Mouse (Mus musculus) thymus, adult 2 months (tissue): ENCODE results near the gene Vmn1r193. TPM values are rescaled to one million over a fixed set of nuclear protein-coding genes. Genes with fewer than 3 reads are reported as not detected.

Experiments used
- DNase-seq: peaks from one replicate; pipeline ENCODE4 v3.0.0; 2021
- H3K27ac ChIP-seq: fragments of 200-500 bp; 2 replicates; pipeline ENCODE4 v1.5.1; 2012; ENCODE audit warnings: low read length, control low read depth; ENCODE audit not compliant: control insufficient read depth, insufficient read depth
- H3K27me3 ChIP-seq: fragments of 200-500 bp; 2 replicates; pipeline ENCODE4 v1.6.1; 2012; ENCODE audit warnings: mild to moderate bottlenecking, low read length, moderate library complexity, mixed read lengths; ENCODE audit not compliant: control insufficient read depth, insufficient read depth
- H3K36me3 ChIP-seq: fragments of 200-500 bp; 2 replicates; pipeline ENCODE4 v1.6.1; 2012; ENCODE audit warnings: mild to moderate bottlenecking, low read length, moderate library complexity; ENCODE audit not compliant: control insufficient read depth, insufficient read depth
- H3K4me1 ChIP-seq: fragments of 200-500 bp; replicated peaks from 2 replicates; pipeline ENCODE4 v1.6.1; 2012; ENCODE audit warnings: low read length; ENCODE audit not compliant: control insufficient read depth, insufficient read depth
- H3K4me3 ChIP-seq: fragments of 200-500 bp; 2 replicates; pipeline ENCODE4 v1.5.1; 2012; ENCODE audit warnings: mild to moderate bottlenecking, low read length, control low read depth, moderate library complexity; ENCODE audit not compliant: control insufficient read depth, insufficient read depth
- CTCF ChIP-seq: fragments of 200-500 bp; IDR thresholded peaks from 2 replicates; pipeline ENCODE4 v1.5.1; 2012; ENCODE audit warnings: mild to moderate bottlenecking, control low read depth, low read length, moderate library complexity, borderline replicate concordance; ENCODE audit not compliant: control insufficient read depth, poor library complexity, insufficient read depth; ENCODE audit errors: extremely low read depth
- POLR2A ChIP-seq: fragments of 200-500 bp; IDR thresholded peaks from 2 replicates; pipeline ENCODE4 v1.6.1; 2012; ENCODE audit warnings: mild to moderate bottlenecking, low read length, control low read depth, moderate library complexity; ENCODE audit not compliant: control insufficient read depth, poor library complexity, insufficient read depth; ENCODE audit errors: extremely low read depth
- WGBS: fragments of 180-500 bp; shearing (Covaris S2); methylation state at CpG from one replicate; pipeline ENCODE4 v1.1.7; 2018; 5-methylcytosine and 5-hydroxymethylcytosine counted together
- polyA plus RNA-seq: library from polyadenylated mRNA; depleted of rRNA; stranded (reverse); fragments of >200 nt; gene quantifications from 2 replicates; pipeline ENCODE4 v1.2.3, GENCODE M21; 2012; rRNA removed

Gene Vmn1r193
- polyA plus RNA-seq, 1 experiment: not detected

DNA sequence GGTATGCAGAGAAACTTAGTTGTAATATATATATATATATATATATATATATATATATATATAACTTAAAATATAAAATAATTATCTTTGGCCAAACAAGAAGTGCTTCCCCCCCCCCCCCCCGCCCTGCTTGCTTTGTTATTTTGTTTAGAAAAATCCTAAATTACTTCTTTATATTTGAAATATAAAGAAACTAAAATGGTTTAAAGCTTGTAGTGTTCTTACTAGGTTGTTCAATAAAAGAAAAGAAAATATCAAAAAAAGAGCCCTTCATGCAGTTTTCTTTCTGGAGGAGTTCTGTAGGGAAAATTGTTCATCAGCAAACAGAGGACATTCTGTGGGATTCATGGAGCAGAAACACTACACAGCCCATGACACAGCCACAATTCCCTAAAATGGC, 39.1 kb downstream of the Vmn1r193 start, which contains the start of gene Vmn1r191:
TSS of gene Vmn1r191 (minus strand) at position 101 of the 400 bp plus-strand sequence.
- Histone ChIP-seq H3K4me3 (no peak within 1 kb of the TSS), H3K27ac (no peak within 1 kb of the TSS), H3K27me3 (no peaks in the 10 kb centered on the region), H3K36me3 (no peaks in the 10 kb centered on the region), H3K4me1 (no peaks in the 10 kb centered on the region)
- WGBS: 50% methylated on average over 1 of the region's 1 CpGs
- TF ChIP-seq POLR2A (no peak), CTCF (no peak)
- no peak for DNase-seq

DNA sequence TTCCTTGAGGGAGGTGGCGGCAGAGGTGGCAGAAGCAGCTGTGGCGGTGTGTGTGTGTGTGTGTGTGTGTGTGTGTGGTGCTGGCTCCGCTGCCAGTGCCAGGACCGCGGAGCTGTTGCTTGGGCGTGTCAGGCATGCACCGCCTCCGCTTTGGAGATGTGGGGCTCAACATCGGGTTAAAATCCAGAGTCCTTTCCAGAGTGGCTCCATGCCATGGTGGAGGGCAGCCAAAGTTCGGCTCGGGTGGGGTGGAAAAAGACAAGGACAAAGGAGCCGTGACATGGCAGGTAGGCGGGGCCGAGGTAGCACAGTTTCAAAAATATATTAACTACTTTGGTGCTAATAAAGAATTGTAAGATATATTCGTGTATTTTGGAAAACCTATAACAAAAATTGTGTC, 54.5 kb downstream of the Vmn1r193 start:
- TF ChIP-seq CTCF: no peak
- 94% methylated on average over 15 of the region's 15 CpGs for WGBS
- DNase-seq: no peak
- Histone ChIP-seq H3K27me3 (no peaks in the 10 kb centered on the region), H3K36me3 (no peaks in the 10 kb centered on the region), H3K4me3 (no peak overlapping the region), H3K27ac (no peak overlapping the region), H3K4me1 (no peaks in the 10 kb centered on the region)

Other genes starting within 250 kb of the Vmn1r193 start
- gene Pom121l2, start 242.0 kb downstream of the Vmn1r193 start, polyA plus RNA-seq: 0.08 and 0.23 TPM in 2 replicates
- gene Prss16, start 213.4 kb downstream of the Vmn1r193 start, polyA plus RNA-seq: 640 and 1,004 TPM in 2 replicates
- gene Hist1h2ah, start 187.6 kb downstream of the Vmn1r193 start, polyA plus RNA-seq: 248 and 460 TPM in 2 replicates
- gene Hist1h2bk, start 187.3 kb downstream of the Vmn1r193 start, polyA plus RNA-seq: 322 and 402 TPM in 2 replicates
- 33.1 and 38.5 TPM in 2 replicates for gene Hist1h4i, start 181.8 kb downstream of the Vmn1r193 start, polyA plus RNA-seq
- 149 and 177 TPM in 2 replicates for gene Hist1h2ag, start 180.2 kb downstream of the Vmn1r193 start, polyA plus RNA-seq
- 177 and 218 TPM in 2 replicates for gene Hist1h2bj, start 179.9 kb downstream of the Vmn1r193 start, polyA plus RNA-seq
- gene Vmn1r188, start 138.7 kb downstream of the Vmn1r193 start, polyA plus RNA-seq: not detected in 2 replicates
- gene Vmn1r189, start 117.3 kb downstream of the Vmn1r193 start, polyA plus RNA-seq: not detected in 2 replicates
- not detected in 2 replicates for gene Vmn1r191, start 39.2 kb downstream of the Vmn1r193 start, polyA plus RNA-seq
- not detected in 2 replicates for gene Vmn1r192, start 32.0 kb downstream of the Vmn1r193 start, polyA plus RNA-seq
- gene Vmn1r194, start 21.1 kb upstream of the Vmn1r193 start, polyA plus RNA-seq: not detected in 2 replicates
- not detected in 2 replicates for gene Vmn1r195, start 47.4 kb upstream of the Vmn1r193 start, polyA plus RNA-seq
- gene Vmn1r196, start 66.8 kb upstream of the Vmn1r193 start, polyA plus RNA-seq: not detected in 2 replicates
- not detected in 2 replicates for gene Vmn1r197, start 101.4 kb upstream of the Vmn1r193 start, polyA plus RNA-seq
- not detected in 2 replicates for gene Vmn1r198, start 127.2 kb upstream of the Vmn1r193 start, polyA plus RNA-seq
- not detected in 2 replicates for gene Vmn1r199, start 156.7 kb upstream of the Vmn1r193 start, polyA plus RNA-seq
- gene Vmn1r200, start 167.2 kb upstream of the Vmn1r193 start, polyA plus RNA-seq: not detected in 2 replicates
- gene Vmn1r201, start 248.8 kb upstream of the Vmn1r193 start, polyA plus RNA-seq: not detected in 2 replicates